Mouse (Mus musculus) 3134 (cell line): Measurements from ENCODE around the gene Abca7.

Experiments
- DNase-seq: peaks from one replicate; pipeline ENCODE4 v3.0.0-alpha.2; 2011; ENCODE audit warnings: low spot score; ENCODE audit not compliant: insufficient read length; ENCODE audit errors: extremely low read depth

The Abca7 gene

DNA sequence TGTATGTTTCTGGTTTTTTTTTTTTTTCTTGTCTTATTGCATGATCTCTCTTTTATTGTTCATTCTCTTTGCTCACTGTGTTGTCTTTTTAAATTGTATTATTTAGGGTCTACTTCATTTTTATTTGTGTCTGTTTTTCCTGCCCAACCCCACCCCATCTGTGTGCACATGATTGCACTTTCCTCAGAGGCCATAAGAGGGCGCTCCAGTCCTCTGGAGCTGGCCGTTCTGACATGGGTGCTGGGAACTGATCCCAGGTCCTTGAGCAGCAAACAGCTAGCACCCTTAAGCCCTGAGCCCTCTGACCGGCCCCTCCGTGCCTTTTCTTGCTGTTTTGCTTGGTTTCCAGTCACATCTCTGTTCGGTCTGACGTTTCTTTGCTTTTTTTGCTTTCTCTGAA is 4.7 kb upstream of the Abca7 start:
- DNase-seq: no peak

DNA sequence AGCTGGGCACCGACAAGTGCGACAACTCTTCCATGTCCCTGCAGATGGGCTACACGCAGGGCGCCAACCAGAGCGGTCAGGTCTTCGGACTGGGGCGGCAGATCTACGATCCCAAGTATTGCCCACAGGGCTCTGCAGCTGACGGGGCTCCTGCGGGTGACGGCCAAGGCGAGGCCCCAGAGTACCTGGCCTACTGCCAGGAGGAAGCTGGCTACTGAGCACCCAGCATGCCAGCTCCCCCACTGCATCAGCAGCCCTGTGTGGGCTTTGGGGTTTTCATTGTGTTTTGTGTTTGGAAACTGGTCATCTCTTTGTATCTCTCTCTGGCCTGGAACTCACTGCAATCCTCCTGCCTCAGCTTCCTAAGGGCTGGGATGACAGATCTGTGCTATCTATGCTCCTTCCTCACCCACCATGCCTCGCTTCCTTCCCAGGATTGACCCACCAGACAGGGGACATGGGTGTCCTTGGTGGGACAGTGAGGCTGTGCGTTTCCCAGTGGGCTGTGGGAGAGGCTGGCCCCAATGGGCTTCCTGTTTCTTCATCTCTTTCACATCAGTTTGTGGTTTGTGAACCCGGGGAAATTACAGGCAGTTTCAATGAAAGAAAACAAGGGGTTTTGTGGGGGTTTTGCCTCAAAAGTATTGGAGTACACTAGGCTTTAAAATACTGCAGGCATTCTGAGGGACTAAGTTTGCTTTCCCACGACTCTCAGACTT is 1.7 kb upstream of the Abca7 start:
- DNase-seq: no peak

DNA sequence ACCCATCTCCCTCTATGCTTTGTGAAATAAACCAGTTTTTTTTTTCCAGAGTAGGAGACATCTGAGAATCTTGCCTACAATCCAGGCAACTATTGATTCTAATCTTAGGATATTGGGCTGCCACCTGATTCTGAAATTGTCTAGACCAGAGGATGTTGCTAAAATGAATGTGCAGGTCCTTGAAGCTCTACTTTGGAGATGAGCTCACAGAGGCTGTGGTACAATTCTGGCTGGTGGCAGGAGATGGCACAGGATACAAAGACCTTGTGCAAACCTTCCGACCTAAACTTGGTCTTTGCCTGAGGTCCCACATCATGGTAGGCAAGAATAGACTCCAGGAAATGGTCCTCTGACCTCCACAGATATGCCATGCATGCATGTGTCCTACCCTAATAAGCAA is 658 bp upstream of the Abca7 start:
- no peak for DNase-seq

- peak; percentile 80 for DNase-seq
Observed at GRCm38 (mm10) chr10:79997034-79997760, 903 bp downstream of the Abca7 start.

- no peak for DNase-seq
Observed at GRCm38 (mm10) chr10:79997819-79998218, 1.5 kb downstream of the Abca7 start.

DNA sequence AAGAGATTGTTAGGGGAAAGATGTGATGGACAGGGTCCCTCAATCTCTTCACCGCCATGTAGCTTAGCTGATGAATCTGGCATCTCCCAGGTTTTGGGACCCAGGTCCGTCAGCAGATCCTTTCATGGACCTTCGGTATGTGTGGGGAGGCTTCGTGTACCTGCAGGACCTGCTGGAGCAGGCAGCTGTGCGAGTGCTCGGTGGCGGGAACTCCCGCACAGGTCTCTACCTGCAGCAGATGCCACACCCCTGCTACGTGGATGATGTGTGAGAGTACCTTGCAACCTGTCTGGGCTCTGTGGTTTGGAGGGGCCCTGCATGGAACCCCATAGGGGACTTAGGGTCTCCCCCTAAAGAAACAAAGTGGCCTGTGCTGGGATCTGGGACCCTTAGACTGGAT is 5.7 kb downstream of the Abca7 start:
- DNase-seq: no peak

DNA sequence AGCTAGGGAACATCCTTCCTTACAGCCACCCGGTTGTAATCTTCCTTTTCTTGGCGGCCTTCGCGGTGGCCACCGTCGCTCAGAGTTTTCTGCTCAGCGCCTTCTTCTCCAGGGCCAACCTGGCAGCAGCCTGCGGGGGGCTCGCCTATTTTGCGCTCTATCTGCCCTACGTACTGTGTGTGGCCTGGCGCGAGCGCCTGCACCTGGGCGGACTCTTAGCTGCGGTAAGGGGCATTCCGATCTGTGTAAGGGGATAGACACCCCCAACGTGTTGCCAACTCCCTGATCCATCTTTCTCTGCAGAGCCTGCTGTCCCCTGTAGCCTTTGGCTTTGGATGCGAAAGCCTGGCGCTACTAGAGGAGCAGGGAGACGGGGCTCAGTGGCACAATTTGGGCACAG is 6.5 kb downstream of the Abca7 start:
- DNase-seq: no peak

- peak; percentile 69 for DNase-seq
Observed at GRCm38 (mm10) chr10:80003374-80004232, 7.3 kb downstream of the Abca7 start.

- DNase-seq: no peak
Observed at GRCm38 (mm10) chr10:80004233-80004705, 8.0 kb downstream of the Abca7 start.

DNA sequence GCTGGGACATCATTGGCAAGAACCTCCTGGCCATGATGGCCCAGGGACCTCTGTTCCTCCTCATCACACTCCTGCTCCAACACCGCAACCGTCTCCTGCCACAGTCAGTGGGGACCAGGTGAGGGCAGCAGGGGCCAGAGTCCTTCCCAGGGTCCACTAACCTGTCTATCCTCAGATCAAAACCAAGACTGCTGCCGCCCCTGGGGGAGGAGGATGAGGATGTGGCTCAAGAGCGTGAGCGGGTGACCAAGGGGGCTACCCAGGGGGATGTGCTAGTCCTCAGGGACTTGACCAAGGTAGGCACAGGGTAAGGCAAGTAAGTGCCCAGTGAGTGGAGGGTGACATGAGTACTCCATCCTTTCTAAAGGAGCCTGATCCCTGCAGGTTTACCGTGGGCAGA is 15.4 kb downstream of the Abca7 start:
- DNase-seq: no peak

DNA sequence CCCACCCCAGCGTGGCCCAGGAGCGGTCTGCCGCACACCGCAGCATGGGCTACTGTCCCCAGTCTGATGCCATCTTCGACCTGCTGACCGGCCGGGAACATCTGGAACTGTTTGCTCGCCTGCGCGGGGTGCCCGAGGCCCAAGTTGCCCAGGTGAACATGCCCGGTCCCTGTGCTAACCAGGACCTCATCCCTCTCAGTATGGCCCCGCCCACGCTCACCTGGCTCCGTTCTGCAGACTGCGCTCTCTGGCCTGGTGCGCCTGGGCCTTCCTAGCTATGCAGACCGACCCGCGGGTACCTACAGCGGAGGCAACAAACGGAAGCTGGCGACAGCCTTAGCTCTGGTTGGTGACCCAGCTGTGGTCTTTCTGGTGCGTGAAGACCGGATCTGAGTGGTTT is 17.3 kb downstream of the Abca7 start:
- DNase-seq: no peak

- peak; percentile 62 for DNase-seq
Observed at GRCm38 (mm10) chr10:80014484-80015290, 18.4 kb downstream of the Abca7 start.

- DNase-seq: no peak
Observed at GRCm38 (mm10) chr10:80015583-80015982, 19.3 kb downstream of the Abca7 start.

DNA sequence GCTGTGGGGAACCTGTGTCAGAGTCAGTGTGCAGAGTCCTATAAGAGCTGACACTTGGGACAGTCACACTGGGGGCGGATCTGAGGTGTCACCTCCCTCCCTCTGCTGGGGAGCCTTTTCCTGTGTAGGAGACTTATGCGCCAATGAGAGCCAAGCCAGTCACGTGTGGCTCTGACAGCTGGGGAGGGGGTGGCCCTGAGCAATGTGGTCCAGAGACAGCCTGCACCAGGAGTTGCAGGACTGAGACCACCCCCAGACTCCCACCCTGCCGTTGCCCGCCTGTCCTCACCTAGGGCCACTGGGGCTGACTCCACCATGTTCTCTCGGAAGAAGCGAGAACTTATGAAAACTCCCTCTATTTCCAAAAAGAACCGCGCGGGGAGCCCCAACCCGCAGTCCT is 20.2 kb downstream of the Abca7 start, which contains the start of gene Arhgap45:
Gene Arhgap45 (plus strand): TSS at position 143 of the 400 bp plus-strand sequence.
- DNase-seq: no peak

DNA sequence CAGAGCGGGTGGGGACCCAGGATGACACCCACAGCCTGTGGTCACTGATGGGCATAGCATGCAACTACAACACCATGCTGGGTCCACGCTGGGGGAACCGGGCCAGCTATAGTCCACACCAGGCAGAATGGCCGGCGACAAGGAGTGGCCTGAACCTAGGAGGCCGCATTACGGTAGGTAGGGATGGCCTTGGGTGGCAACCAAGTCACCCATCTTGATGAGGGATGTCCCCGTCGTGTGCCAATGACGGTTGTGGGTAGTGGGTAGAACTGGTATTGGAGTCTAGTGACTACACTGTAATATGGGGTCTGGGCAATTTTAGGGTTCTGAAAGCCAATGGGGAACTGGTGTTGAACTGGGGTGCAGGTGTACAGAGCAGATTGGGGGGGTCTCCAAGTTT is 20.6 kb downstream of the Abca7 start:
- no peak for DNase-seq

DNA sequence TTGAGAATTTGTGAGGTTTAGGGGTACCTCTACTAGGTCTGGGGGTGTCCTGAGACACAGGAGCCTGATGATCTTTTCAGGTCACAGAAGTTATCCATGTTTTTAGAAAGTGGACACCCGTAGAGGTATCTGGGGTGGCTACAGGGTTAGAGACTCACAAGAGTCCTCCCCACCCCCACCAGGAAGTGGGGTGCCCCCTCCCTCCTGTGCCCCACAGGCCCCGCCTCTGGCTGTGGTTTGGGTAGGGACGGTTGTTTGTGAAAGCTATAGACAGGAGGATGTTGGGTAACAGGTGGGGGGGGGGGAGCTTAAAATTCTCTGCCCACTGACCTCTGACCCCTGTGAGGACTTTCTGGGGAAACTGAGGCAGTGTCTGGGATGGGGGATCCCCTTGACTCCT is 21.1 kb downstream of the Abca7 start:
- DNase-seq: no peak

GRCm38 (mm10) chr10:80017771-80018170 is 21.5 kb downstream of the Abca7 start:
- no peak for DNase-seq

- peak; percentile 55 for DNase-seq
Observed at GRCm38 (mm10) chr10:80018739-80019297, 22.5 kb downstream of the Abca7 start.

GRCm38 (mm10) chr10:80019471-80020131 is 23.3 kb downstream of the Abca7 start:
- no peak for DNase-seq
